Mouse (Mus musculus): Measurements from ENCODE around the gene Slc34a1.
A peak's percentile ranks its signal among the peaks of the same experiment; 100 is the strongest.

GRCm38 (mm10) chr13:55420933-55421800 is 23.2 kb downstream of the Slc34a1 start:
- TF ChIP-seq CTCF (IDR thresholded peaks at IDR 0.05; ENCODE audit: low read depth, low read length) (peak; percentile 59), EP300 (IDR thresholded peaks at IDR 0.05; ENCODE audit: insufficient read depth, low read depth, low read length) (no peak), POLR2A (IDR thresholded peaks at IDR 0.05; ENCODE audit: insufficient read depth, low read length) (no peak)

Data from ES-Bruce4 (cell line).